Comparison of ENCODE assay signal across 8 mouse cellular contexts in genomic region chr9:98563137-98564126, GRCm38 (mm10). TPM values are rescaled to one million over a fixed set of nuclear protein-coding genes. Genes with fewer than 3 reads are reported as not detected.
DNase-seq lines count a peak whose midpoint lies in the region; ATAC-seq and TF ChIP-seq lines count a peak whose summit lies in the region.

TSS of gene Copb2 (plus strand) at chr9:98563721.

- TF ChIP-seq CTCF in midbrain, postnatal 0 days (IDR thresholded peaks at IDR 0.05), result no peak

- H3K27me3 ChIP-seq in embryonic facial prominence, embryonic 14.5 days (replicated peaks; ENCODE audit: control insufficient read depth, insufficient read depth, low read length), result no peaks in the 10 kb centered on the region
- no peaks in the 10 kb centered on the region for H3K27me3 ChIP-seq in limb, embryonic 14.5 days (ENCODE audit: control insufficient read depth, insufficient read depth, low read length)
- no peaks in the 10 kb centered on the region for H3K27me3 ChIP-seq in midbrain, postnatal 0 days (ENCODE audit: insufficient read depth, low read length)

- peak within 1 kb of the TSS; percentile 95 for H3K9ac ChIP-seq in embryonic facial prominence, embryonic 14.5 days (ENCODE audit: low read depth, low read length)
- peak within 1 kb of the TSS; percentile 84 for H3K9ac ChIP-seq in limb, embryonic 14.5 days (ENCODE audit: low read depth, low read length, severe bottlenecking)
- H3K9ac ChIP-seq in midbrain, postnatal 0 days (replicated peaks; ENCODE audit: low read length, poor library complexity, severe bottlenecking), result peak within 1 kb of the TSS; percentile 83

- peaks cover 19% of the 10 kb centered on the region for H3K36me3 ChIP-seq in embryonic facial prominence, embryonic 14.5 days (ENCODE audit: control insufficient read depth, insufficient read depth, low read length)
- H3K36me3 ChIP-seq in limb, embryonic 14.5 days (ENCODE audit: control insufficient read depth, insufficient read depth, low read length), result peaks cover 18% of the 10 kb centered on the region
- H3K36me3 ChIP-seq in midbrain, postnatal 0 days (ENCODE audit: insufficient read depth, low read length), result peaks cover 5% of the 10 kb centered on the region; the same call in 1 of the 2 replicates

- peak; percentile 83; the same call in 1 of the 2 replicates for TF ChIP-seq POLR2A in limb, embryonic 14.5 days (IDR thresholded peaks at IDR 0.05; ENCODE audit: borderline replicate concordance, extremely low read depth, insufficient read depth, insufficient read length)

- WGBS in embryonic facial prominence, embryonic 14.5 days, result under 1% methylated on average over 71 of the region's 76 CpGs
- 1% methylated on average over 76 of the region's 76 CpGs for WGBS in limb, embryonic 14.5 days
- under 1% methylated on average over 76 of the region's 76 CpGs for WGBS in midbrain, postnatal 0 days

- H3K27ac ChIP-seq in embryonic facial prominence, embryonic 14.5 days (replicated peaks; ENCODE audit: low read depth, low read length), result peak within 1 kb of the TSS; percentile 92
- peak within 1 kb of the TSS; percentile 84 for H3K27ac ChIP-seq in limb, embryonic 14.5 days (replicated peaks; ENCODE audit: low read depth, low read length)
- H3K27ac ChIP-seq in midbrain, postnatal 0 days (ENCODE audit: low read depth, low read length), result peak within 1 kb of the TSS; percentile 81

- peak; percentile 100 for ATAC-seq in embryonic facial prominence, embryonic 14.5 days (ENCODE audit: low read depth)
- ATAC-seq in limb, embryonic 14.5 days (ENCODE audit: low FRiP score, low read depth), result peak; percentile 99
- peak; percentile 99 for ATAC-seq in midbrain, postnatal 0 days (ENCODE audit: low FRiP score)

- H3K4me2 ChIP-seq in embryonic facial prominence, embryonic 14.5 days (ENCODE audit: low read depth, low read length), result peak within 1 kb of the TSS; percentile 74
- peak within 1 kb of the TSS; percentile 67 for H3K4me2 ChIP-seq in limb, embryonic 14.5 days (replicated peaks; ENCODE audit: low read depth, low read length, severe bottlenecking)
- H3K4me2 ChIP-seq in midbrain, postnatal 0 days (ENCODE audit: low read depth, low read length, poor library complexity, severe bottlenecking), result peak within 1 kb of the TSS; percentile 76

- DNase-seq in 3T3-L1 (ENCODE audit: low read depth, low spot score), result peak; percentile 95
- peak; percentile 97 to 98 for DNase-seq in adrenal gland, postnatal 4 days (ENCODE audit: low spot score in 2 of 2)
- peak; percentile 98 for DNase-seq in embryonic facial prominence, embryonic 14.5 days (ENCODE audit: low spot score)
- DNase-seq in heart, adult 8-10 months (ENCODE audit: low spot score), result peak; percentile 98
- peak; percentile 99 for DNase-seq in kidney, adult 9 months
- DNase-seq in limb, embryonic 14.5 days (ENCODE audit: low spot score), result peak; percentile 97
- peak; percentile 98 for DNase-seq in midbrain, postnatal 0 days (ENCODE audit: low spot score)
- DNase-seq in spleen, postnatal 14 days (ENCODE audit: low spot score in 2 of 2), result peak; percentile 98 to 99

- peak within 1 kb of the TSS; percentile 92 for H3K4me3 ChIP-seq in embryonic facial prominence, embryonic 14.5 days (ENCODE audit: low read depth, low read length)
- peak within 1 kb of the TSS; percentile 79 for H3K4me3 ChIP-seq in limb, embryonic 14.5 days (replicated peaks; ENCODE audit: low read length)
- peak within 1 kb of the TSS; percentile 91 for H3K4me3 ChIP-seq in midbrain, postnatal 0 days (ENCODE audit: low read depth, low read length)

- no peaks in the 10 kb centered on the region for H3K9me3 ChIP-seq in embryonic facial prominence, embryonic 14.5 days (ENCODE audit: control insufficient read depth, low read length)
- H3K9me3 ChIP-seq in limb, embryonic 14.5 days (ENCODE audit: control insufficient read depth, low read length), result no peaks in the 10 kb centered on the region
- H3K9me3 ChIP-seq in midbrain, postnatal 0 days (ENCODE audit: low read length), result no peaks in the 10 kb centered on the region

- H3K4me1 ChIP-seq in embryonic facial prominence, embryonic 14.5 days (ENCODE audit: control insufficient read depth, insufficient read depth, low read length), result peaks cover 10% of the 10 kb centered on the region; the same call in 1 of the 2 replicates
- 0 out of 2 replicates have a peak, but pooled peaks cover 6% of the 10 kb centered on the region for H3K4me1 ChIP-seq in limb, embryonic 14.5 days (ENCODE audit: control insufficient read depth, insufficient read depth, low read length)
- H3K4me1 ChIP-seq in midbrain, postnatal 0 days (ENCODE audit: insufficient read depth, low read length), result no peaks in the 10 kb centered on the region

RNA-seq across cellular contexts. Expression of gene Copb2, which starts in this region (rescaled TPM):
- 100 to 1,000 TPM; 131 to 141 TPM for total RNA-seq in adrenal gland, postnatal 4 days (2021)
- 201 and 226 TPM in 2 replicates for polyA plus RNA-seq in embryonic facial prominence, embryonic 14.5 days (2014; fragmentation: Nextera tagmentation; extraction: Ambion mirVana)
- 100 to 1,000 TPM in 3 of 4 experiments, 10 to 100 TPM in 1; 98.3 to 116 (median 105) TPM for total RNA-seq in heart, adult 8-10 months (2022)
- 107 and 139 TPM in 2 replicates for polyA plus RNA-seq in limb, embryonic 14.5 days (2012; rRNA removed)
- polyA plus RNA-seq in limb, embryonic 14.5 days (2014; fragmentation: Nextera tagmentation; extraction: Ambion mirVana), result 211 and 214 TPM in 2 replicates
- total RNA-seq in midbrain, postnatal 0 days (2014; rRNA removed), result 67.5 and 85.5 TPM in 2 replicates
- 93.9 and 97.5 TPM in 2 replicates for polyA plus RNA-seq in midbrain, postnatal 0 days (2015; fragmentation: Nextera tagmentation; extraction: Ambion mirVana)

Comparison
In these comparisons a context has a peak if more than half of its experiments do, and no peak if none do; other contexts are left out.
1. Peak in every context shown above with its lines: DNase-seq, ATAC-seq, H3K4me3 ChIP-seq and H3K27ac ChIP-seq.